Mouse (Mus musculus) CH12.LX (cell line): ENCODE results near the gene Ceacam20. TPM values are rescaled to one million over a fixed set of nuclear protein-coding genes. Genes with fewer than 3 reads are reported as not detected.
"Not testable (repeated sequence)": the region's sequence is repeated elsewhere in the genome, so short reads cannot be mapped to it uniquely, and the experiment has no call there.

Source experiments
- DNase-seq: peaks from one replicate; pipeline ENCODE4 v3.0.0-alpha.2; 2013; ENCODE audit errors: extremely low read depth
- H3K27ac ChIP-seq: 2 replicates; pipeline ENCODE4 v1.5.1; 2012; ENCODE audit warnings: low read depth, mild to moderate bottlenecking, control low read depth, moderate library complexity; ENCODE audit not compliant: insufficient read depth
- H3K27me3 ChIP-seq: replicated peaks from 2 replicates; pipeline ENCODE3; 2012; ENCODE audit warnings: inconsistent platforms
- H3K36me3 ChIP-seq, 2 experiments: replicated peaks in 1 of 2; 2 replicates each; pipeline versions ENCODE3 to v1.6.1; 2012; ENCODE audit warnings: inconsistent platforms in 1 of 2, low read length in 1 of 2, mild to moderate bottlenecking in 1 of 2, mixed read lengths in 1 of 2, moderate library complexity in 1 of 2; ENCODE audit not compliant: control insufficient read depth in 1 of 2, insufficient read depth in 1 of 2
- H3K4me1 ChIP-seq, 2 experiments: 2 replicates each; pipeline ENCODE4 v1.6.1; 2012; ENCODE audit warnings: inconsistent platforms in 1 of 2, moderate library complexity in 1 of 2; ENCODE audit not compliant: insufficient read depth in 2 of 2, control insufficient read depth in 1 of 2
- H3K4me2 ChIP-seq: 2 replicates; pipeline ENCODE4 v1.6.1; 2012; ENCODE audit warnings: low read depth, mild to moderate bottlenecking, control low read depth; ENCODE audit not compliant: poor library complexity, insufficient read depth, severe bottlenecking
- H3K4me3 ChIP-seq, 3 experiments: fragments of 150-350 bp in 1 of 3; sonication (generic) in 1 of 3; replicated peaks in 1 of 3; 2 replicates each; pipeline versions ENCODE3 to v1.5.1; 2011 to 2012; ENCODE audit warnings: low read depth in 2 of 3, low read length in 2 of 3, mild to moderate bottlenecking in 2 of 3, moderate library complexity in 2 of 3, control low read depth in 1 of 3, improper control_type of control experiment in 1 of 3, inconsistent platforms in 1 of 3, mixed read lengths in 1 of 3; ENCODE audit not compliant: poor library complexity in 1 of 3
- H3K79me2 ChIP-seq: replicated peaks from 2 replicates; pipeline ENCODE4 v1.6.1; 2012; ENCODE audit warnings: mild to moderate bottlenecking, moderate library complexity; ENCODE audit not compliant: control insufficient read depth, poor library complexity, insufficient read depth, severe bottlenecking; ENCODE audit errors: extremely low read depth
- H3K9ac ChIP-seq: 2 replicates; pipeline ENCODE4 v1.6.1; 2012; ENCODE audit warnings: low read depth, mild to moderate bottlenecking, control low read depth, moderate library complexity; ENCODE audit not compliant: insufficient read depth
- H3K9me3 ChIP-seq: replicated peaks from 2 replicates; pipeline ENCODE3; 2012; ENCODE audit warnings: low read length, inconsistent platforms, mixed read lengths
- MXI1 ChIP-seq: IDR thresholded peaks from 2 replicates; pipeline ENCODE4 v1.6.1; 2011; ENCODE audit warnings: mild to moderate bottlenecking, low read depth, low read length, improper control_type of control experiment
- TBP ChIP-seq: conservative IDR thresholded peaks from 2 replicates; pipeline ENCODE4 v1.6.1; 2011; ENCODE audit warnings: low read depth, low read length, improper control_type of control experiment
- ZNF384 ChIP-seq: IDR thresholded peaks from 2 replicates; pipeline ENCODE4 v1.6.1; 2012; ENCODE audit warnings: low read depth, low read length, improper control_type of control experiment, inconsistent platforms
- dilution Hi-C: fragments of 300-500 bp; cut with MboI; formaldehyde crosslinking; loops from 2 replicates; pipeline ENCODE4 v1.14.3; 2020; ENCODE audit warnings: low sequenced_read_pairs; ENCODE audit not compliant: extremely low pct_unique_long_range_greater_than_20kb, extremely low pct_ligation_motif_present
- in situ Hi-C: fragments of 300-500 bp; cut with MboI; formaldehyde crosslinking; loops from 3 replicates; pipeline ENCODE4 v1.14.3; 2019; ENCODE audit warnings: low sequenced_read_pairs, low pct_ligation_motif_present, low pct_unique_long_range_greater_than_20kb, mixed read lengths
- polyA plus RNA-seq: library from polyadenylated mRNA; unstranded; fragments of >175 nt; gene quantifications from 2 replicates; pipeline ENCODE4 v1.2.1, GENCODE M21; 2012; ENCODE audit warnings: low read depth; ENCODE audit not compliant: insufficient read length
- total RNA-seq, 2 experiments: library from RNA; depleted of rRNA; stranded (reverse); fragments of 300-350 nt in 1 of 2; fragments of >200 nt in 1 of 2; gene quantifications; 2 replicates each; pipeline ENCODE4 v1.2.3; 2012 to 2014

Gene Ceacam20
- total and polyA plus RNA-seq, 3 experiments = 1.8 to 5.8 (median 4.3) TPM

DNA sequence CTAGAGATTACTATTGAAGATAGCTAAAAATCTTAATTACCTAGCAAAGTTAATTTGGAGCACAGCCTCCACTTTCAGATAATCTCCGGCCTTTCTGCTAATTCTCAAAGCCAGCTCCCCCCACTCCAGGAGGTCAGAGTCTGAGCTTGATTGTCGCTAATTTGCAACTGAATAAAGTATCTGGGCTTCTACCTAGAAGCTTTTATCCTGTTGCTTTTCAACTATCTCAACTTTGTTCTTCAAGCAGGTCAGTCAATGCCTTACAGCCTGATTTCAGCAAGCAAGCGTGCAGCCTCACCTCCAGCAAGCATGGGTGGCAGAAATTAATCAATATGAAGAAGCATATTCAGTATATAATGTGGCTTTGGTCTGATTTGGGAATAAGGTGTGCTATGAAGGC, 31.5 kb downstream of the Ceacam20 start:
- peaks cover 12% of the 10 kb centered on the region for H3K27me3 ChIP-seq
- dilution Hi-C loops, H3K9ac ChIP-seq, H3K79me2 ChIP-seq, H3K4me2 ChIP-seq, H3K36me3 ChIP-seq, H3K4me1 ChIP-seq, H3K9me3 ChIP-seq, H3K4me3 ChIP-seq, H3K27ac ChIP-seq, DNase-seq, in situ Hi-C loops: not testable (repeated sequence)

DNA sequence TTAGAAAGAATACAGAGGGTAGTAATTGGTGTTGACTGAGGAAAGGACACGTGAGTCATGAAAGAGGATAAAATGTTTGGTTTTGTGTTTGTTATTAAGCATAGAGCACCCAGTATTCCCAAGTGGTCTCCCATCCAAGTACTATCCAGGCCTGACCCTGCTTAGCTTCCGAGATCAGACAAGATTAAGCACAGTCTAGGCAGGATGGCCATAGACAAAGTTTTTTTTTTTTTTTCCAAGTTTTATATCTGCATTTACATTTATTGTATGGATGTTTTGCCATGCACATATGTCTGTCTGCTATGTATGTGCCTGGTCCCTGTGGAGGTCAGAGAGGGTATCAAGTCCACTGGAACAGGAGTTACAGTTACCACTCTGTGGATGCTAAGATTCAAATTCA, 44.8 kb downstream of the Ceacam20 start:
- dilution Hi-C loops (no loop called here), in situ Hi-C loops (no loop called here)
- H3K4me3 ChIP-seq = no peak overlapping the region
- H3K9ac ChIP-seq = no peak overlapping the region
- no peak overlapping the region for H3K4me2 ChIP-seq
- peaks cover 16% of the 10 kb centered on the region for H3K27me3 ChIP-seq
- H3K4me1 ChIP-seq = no peaks in the 10 kb centered on the region
- TF ChIP-seq TBP (peak; percentile 65; the same call in 1 of the 2 replicates), ZNF384 (peak; percentile 41; the same call in 1 of the 2 replicates), MXI1 (no peak)
- no peaks in the 10 kb centered on the region for H3K9me3 ChIP-seq
- no peak overlapping the region for H3K27ac ChIP-seq
- H3K36me3 ChIP-seq = no peaks in the 10 kb centered on the region
- no peak for DNase-seq
- no peaks in the 10 kb centered on the region for H3K79me2 ChIP-seq

Other genes starting within 250 kb of the Ceacam20 start
- 179 and 214 TPM in 2 replicates for gene Tomm40, start 250.0 kb upstream of the Ceacam20 start, total RNA-seq (2012; rRNA removed)
- gene Tomm40, start 250.0 kb upstream of the Ceacam20 start, total RNA-seq (2014; rRNA removed) = 115 TPM in 2 replicates
- gene Tomm40, start 250.0 kb upstream of the Ceacam20 start, polyA plus RNA-seq = 197 and 221 TPM in 2 replicates
- gene Nectin2, start 214.9 kb upstream of the Ceacam20 start, total RNA-seq (2012; rRNA removed) = 9.1 and 14.1 TPM in 2 replicates
- 3.0 and 3.4 TPM in 2 replicates for gene Nectin2, start 214.9 kb upstream of the Ceacam20 start, total RNA-seq (2014; rRNA removed)
- 6.3 and 6.5 TPM in 2 replicates for gene Nectin2, start 214.9 kb upstream of the Ceacam20 start, polyA plus RNA-seq
- 8.2 and 10.9 TPM in 2 replicates for gene Bcam, start 194.4 kb upstream of the Ceacam20 start, total RNA-seq (2012; rRNA removed)
- gene Bcam, start 194.4 kb upstream of the Ceacam20 start, total RNA-seq (2014; rRNA removed) = 2.4 and 3.0 TPM in 2 replicates
- 4.8 and 5.3 TPM in 2 replicates for gene Bcam, start 194.4 kb upstream of the Ceacam20 start, polyA plus RNA-seq
- 30.8 and 38.9 TPM in 2 replicates for gene Cblc, start 168.6 kb upstream of the Ceacam20 start, total RNA-seq (2012; rRNA removed)
- 6.4 and 7.2 TPM in 2 replicates for gene Cblc, start 168.6 kb upstream of the Ceacam20 start, total RNA-seq (2014; rRNA removed)
- gene Cblc, start 168.6 kb upstream of the Ceacam20 start, polyA plus RNA-seq = 12.7 and 13.4 TPM in 2 replicates
- gene Bcl3, start 142.6 kb upstream of the Ceacam20 start, total RNA-seq (2012; rRNA removed) = 15.8 and 18.8 TPM in 2 replicates
- gene Bcl3, start 142.6 kb upstream of the Ceacam20 start, total RNA-seq (2014; rRNA removed) = 3.2 and 3.8 TPM in 2 replicates
- 17.9 and 25.2 TPM in 2 replicates for gene Bcl3, start 142.6 kb upstream of the Ceacam20 start, polyA plus RNA-seq
- 0.59 TPM in 1 of 2 replicates, not detected in the other for gene Gm19345, start 113.4 kb upstream of the Ceacam20 start, total RNA-seq (2012; rRNA removed)
- not detected in 2 replicates for gene Gm19345, start 113.4 kb upstream of the Ceacam20 start, total RNA-seq (2014; rRNA removed)
- 4.1 and 4.3 TPM in 2 replicates for gene Gm19345, start 113.4 kb upstream of the Ceacam20 start, polyA plus RNA-seq
- gene Ceacam16, start 104.1 kb upstream of the Ceacam20 start, total RNA-seq (2012; rRNA removed) = 2.5 and 3.2 TPM in 2 replicates
- gene Ceacam16, start 104.1 kb upstream of the Ceacam20 start, total RNA-seq (2014; rRNA removed) = 0.88 and 1.1 TPM in 2 replicates
- 6.8 and 7.7 TPM in 2 replicates for gene Ceacam16, start 104.1 kb upstream of the Ceacam20 start, polyA plus RNA-seq
- gene Ceacam19, start 77.4 kb upstream of the Ceacam20 start, total RNA-seq (2012; rRNA removed) = 0.04 and 0.08 TPM in 2 replicates
- not detected in 2 replicates for gene Ceacam19, start 77.4 kb upstream of the Ceacam20 start, total RNA-seq (2014; rRNA removed)
- gene Ceacam19, start 77.4 kb upstream of the Ceacam20 start, polyA plus RNA-seq = not detected in 2 replicates
- 15.0 and 15.4 TPM in 2 replicates for gene Pvr, start 44.3 kb upstream of the Ceacam20 start, total RNA-seq (2012; rRNA removed)
- gene Pvr, start 44.3 kb upstream of the Ceacam20 start, total RNA-seq (2014; rRNA removed) = 12.7 and 13.1 TPM in 2 replicates
- 8.8 and 13.2 TPM in 2 replicates for gene Pvr, start 44.3 kb upstream of the Ceacam20 start, polyA plus RNA-seq
- 0.08 TPM in 1 of 2 replicates, not detected in the other for gene Igsf23, start 14.7 kb upstream of the Ceacam20 start, total RNA-seq (2012; rRNA removed)
- gene Igsf23, start 14.7 kb upstream of the Ceacam20 start, total RNA-seq (2014; rRNA removed) = not detected in 2 replicates
- gene Igsf23, start 14.7 kb upstream of the Ceacam20 start, polyA plus RNA-seq = not detected in 2 replicates
- 0.21 and 0.34 TPM in 2 replicates for gene Nlrp9b, start 26.1 kb downstream of the Ceacam20 start, total RNA-seq (2012; rRNA removed)
- gene Nlrp9b, start 26.1 kb downstream of the Ceacam20 start, total RNA-seq (2014; rRNA removed) = 1.4 TPM in 2 replicates
- gene Nlrp9b, start 26.1 kb downstream of the Ceacam20 start, polyA plus RNA-seq = 1.4 and 2.3 TPM in 2 replicates
- not detected in 2 replicates for gene Vmn1r91, start 134.3 kb downstream of the Ceacam20 start, total RNA-seq (2012; rRNA removed)
- not detected in 2 replicates for gene Vmn1r91, start 134.3 kb downstream of the Ceacam20 start, total RNA-seq (2014; rRNA removed)
- gene Vmn1r91, start 134.3 kb downstream of the Ceacam20 start, polyA plus RNA-seq = not detected in 2 replicates
- gene Gm16442, start 157.2 kb downstream of the Ceacam20 start, total RNA-seq (2012; rRNA removed) = not detected in 2 replicates
- gene Gm16442, start 157.2 kb downstream of the Ceacam20 start, total RNA-seq (2014; rRNA removed) = not detected in 2 replicates
- gene Gm16442, start 157.2 kb downstream of the Ceacam20 start, polyA plus RNA-seq = not detected in 2 replicates
- not detected in 2 replicates for gene Vmn1r93, start 173.7 kb downstream of the Ceacam20 start, total RNA-seq (2012; rRNA removed)
- not detected in 2 replicates for gene Vmn1r93, start 173.7 kb downstream of the Ceacam20 start, total RNA-seq (2014; rRNA removed)
- gene Vmn1r93, start 173.7 kb downstream of the Ceacam20 start, polyA plus RNA-seq = not detected in 2 replicates
- not detected in 2 replicates for gene Vmn1r94, start 203.0 kb downstream of the Ceacam20 start, total RNA-seq (2012; rRNA removed)
- not detected in 2 replicates for gene Vmn1r94, start 203.0 kb downstream of the Ceacam20 start, total RNA-seq (2014; rRNA removed)
- not detected in 2 replicates for gene Vmn1r94, start 203.0 kb downstream of the Ceacam20 start, polyA plus RNA-seq
- gene Vmn1r95, start 228.3 kb downstream of the Ceacam20 start, total RNA-seq (2012; rRNA removed) = not detected in 2 replicates
- not detected in 2 replicates for gene Vmn1r95, start 228.3 kb downstream of the Ceacam20 start, total RNA-seq (2014; rRNA removed)
- gene Vmn1r95, start 228.3 kb downstream of the Ceacam20 start, polyA plus RNA-seq = not detected in 2 replicates
- not detected in 2 replicates for gene Gm6164, start 240.2 kb downstream of the Ceacam20 start, total RNA-seq (2012; rRNA removed)
- not detected in 2 replicates for gene Gm6164, start 240.2 kb downstream of the Ceacam20 start, total RNA-seq (2014; rRNA removed)
- gene Gm6164, start 240.2 kb downstream of the Ceacam20 start, polyA plus RNA-seq = not detected in 2 replicates